Mouse (Mus musculus) embryonic facial prominence, embryonic 12.5 days (tissue): Measurements from ENCODE around the gene Bco2. TPM values are rescaled to one million over a fixed set of nuclear protein-coding genes. Genes with fewer than 3 reads are reported as not detected.
A peak's percentile ranks its signal among the peaks of the same experiment; 100 is the strongest.

Source experiments
- ATAC-seq: fragments of 200-750 bp; cut with Nextera tagmentation; 2 replicates; pipeline ENCODE4 v1.8.0; 2017; ENCODE audit not compliant: insufficient number of reproducible peaks, insufficient read depth, low FRiP score, low TSS enrichment
- H3K27ac ChIP-seq: fragments of 300-500 bp; sonication (generic); 2 replicates; pipeline ENCODE4 v1.5.1; 2016; ENCODE audit warnings: mild to moderate bottlenecking
- H3K27me3 ChIP-seq: fragments of 300-500 bp; sonication (generic); 2 replicates; pipeline ENCODE4 v1.6.1; 2016; ENCODE audit warnings: mild to moderate bottlenecking, moderate library complexity
- H3K36me3 ChIP-seq: fragments of 300-500 bp; sonication (generic); 2 replicates; pipeline ENCODE4 v1.6.1; 2016; ENCODE audit warnings: mild to moderate bottlenecking
- H3K4me1 ChIP-seq: fragments of 300-500 bp; sonication (generic); 2 replicates; pipeline ENCODE4 v1.6.1; 2016
- H3K4me2 ChIP-seq: fragments of 300-500 bp; sonication (generic); replicated peaks from 2 replicates; pipeline ENCODE4 v1.6.1; 2016; ENCODE audit warnings: mild to moderate bottlenecking, moderate library complexity
- H3K4me3 ChIP-seq: fragments of 300-500 bp; sonication (generic); 2 replicates; pipeline ENCODE4 v1.5.1; 2016; ENCODE audit warnings: mild to moderate bottlenecking
- H3K9ac ChIP-seq: fragments of 300-500 bp; sonication (generic); 2 replicates; pipeline ENCODE4 v1.6.1; 2016; ENCODE audit warnings: mild to moderate bottlenecking, moderate library complexity
- H3K9me3 ChIP-seq: fragments of 300-500 bp; sonication (generic); 2 replicates; pipeline ENCODE4 v1.6.1; 2016; ENCODE audit warnings: mild to moderate bottlenecking, moderate library complexity
- WGBS: fragments of 180-500 bp; shearing (Covaris S2); methylation state at CpG from one replicate; pipeline ENCODE4 v1.1.7; 2016; 5-methylcytosine and 5-hydroxymethylcytosine counted together
- polyA plus RNA-seq: library from polyadenylated mRNA; unstranded; fragments of >200 nt; fragmentation: Nextera tagmentation; extraction: Ambion mirVana; gene quantifications from 2 replicates; pipeline ENCODE4 v1.2.1, GENCODE M21; 2016

The Bco2 gene
- polyA plus RNA-seq, 1 experiment from 2014 or later = 0.12 TPM

DNA sequence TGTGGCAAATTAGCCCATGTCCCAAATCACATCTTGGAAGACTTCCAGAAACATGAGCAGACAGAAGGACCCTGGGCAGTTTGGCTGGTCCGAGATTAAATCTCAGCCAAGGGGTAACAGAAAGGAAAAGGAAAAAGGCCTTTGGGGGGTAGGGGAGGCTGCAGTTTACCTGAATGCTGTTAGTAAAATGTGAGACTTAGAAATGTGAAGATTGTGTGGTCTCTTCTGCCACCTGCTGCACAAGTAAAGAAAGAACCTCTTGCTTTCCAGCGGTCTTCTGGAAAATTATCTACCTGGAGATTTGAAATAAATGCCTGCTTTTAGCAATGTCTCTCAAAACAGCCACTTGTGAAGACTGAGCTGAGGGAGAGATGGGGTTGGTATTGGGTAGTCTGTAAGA, 24.1 kb downstream of the Bco2 start:
- no peaks in the 10 kb centered on the region for H3K27me3 ChIP-seq
- peaks cover 4% of the 10 kb centered on the region for H3K4me1 ChIP-seq
- H3K36me3 ChIP-seq = no peaks in the 10 kb centered on the region
- no peak overlapping the region for H3K9ac ChIP-seq
- H3K9me3 ChIP-seq = no peaks in the 10 kb centered on the region
- 26% methylated on average over 2 of the region's 2 CpGs for WGBS
- H3K27ac ChIP-seq = no peak overlapping the region
- no peak overlapping the region for H3K4me3 ChIP-seq
- no peak for ATAC-seq
- no peak overlapping the region for H3K4me2 ChIP-seq

GRCm38 (mm10) chr9:50528293-50528892, 26.6 kb downstream of the Bco2 start, which contains the start of gene Pts:
Pts (minus strand) TSS chr9:50528724.
- Histone ChIP-seq H3K4me3 (peak within 1 kb of the TSS; percentile 73), H3K27ac (no peak within 1 kb of the TSS), H3K9me3 (no peaks in the 10 kb centered on the region), H3K27me3 (no peaks in the 10 kb centered on the region), H3K36me3 (no peaks in the 10 kb centered on the region), H3K4me2 (peak within 1 kb of the TSS; percentile 61), H3K9ac (peak within 1 kb of the TSS; percentile 46), H3K4me1 (peaks cover 4% of the 10 kb centered on the region)
- peak; percentile 93 for ATAC-seq
- under 1% methylated on average over 54 of the region's 54 CpGs for WGBS

DNA sequence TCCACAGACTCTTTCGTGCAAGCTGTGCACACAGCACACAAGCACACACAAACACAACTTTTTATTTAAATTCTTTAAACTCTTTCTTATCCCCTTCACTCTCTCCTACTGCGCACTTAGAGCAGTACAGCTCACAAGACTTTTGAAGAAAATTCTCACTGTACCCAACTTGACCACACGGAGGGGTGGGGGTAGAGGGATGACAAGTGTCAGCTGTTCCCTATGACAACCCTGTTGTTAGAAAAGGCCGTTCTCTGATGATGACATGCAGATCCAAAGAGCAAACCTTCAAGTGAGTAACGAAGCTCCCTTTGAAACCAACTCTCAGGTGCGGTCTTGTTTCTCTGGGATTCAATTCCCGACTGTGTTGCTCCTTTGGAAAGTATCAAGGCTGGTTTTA, 27.1 kb downstream of the Bco2 start:
- Histone ChIP-seq H3K36me3 (no peaks in the 10 kb centered on the region), H3K27ac (no peak overlapping the region), H3K4me3 (peak overlapping the region; percentile 73), H3K9ac (peak overlapping the region; percentile 46), H3K27me3 (no peaks in the 10 kb centered on the region), H3K4me1 (peaks cover 4% of the 10 kb centered on the region), H3K9me3 (no peaks in the 10 kb centered on the region), H3K4me2 (peak overlapping the region; percentile 61)
- no peak for ATAC-seq
- WGBS = 45% methylated on average over 7 of the region's 7 CpGs

GRCm38 (mm10) chr9:50525585-50525984, 29.4 kb downstream of the Bco2 start:
- Histone ChIP-seq H3K4me1 (peaks cover 4% of the 10 kb centered on the region), H3K4me2 (no peak overlapping the region), H3K36me3 (no peaks in the 10 kb centered on the region), H3K9me3 (no peaks in the 10 kb centered on the region), H3K9ac (no peak overlapping the region), H3K27me3 (no peaks in the 10 kb centered on the region), H3K27ac (no peak overlapping the region), H3K4me3 (no peak overlapping the region)
- WGBS = 80% methylated on average over 5 of the region's 5 CpGs
- no peak for ATAC-seq

- Histone ChIP-seq H3K4me3 (no peak overlapping the region), H3K4me2 (no peak overlapping the region), H3K27me3 (no peaks in the 10 kb centered on the region), H3K9me3 (no peaks in the 10 kb centered on the region), H3K9ac (no peak overlapping the region), H3K4me1 (peaks cover 4% of the 10 kb centered on the region), H3K36me3 (no peaks in the 10 kb centered on the region), H3K27ac (no peak overlapping the region)
- 86% methylated on average over 5 of the region's 5 CpGs for WGBS
- ATAC-seq = no peak
Measured at GRCm38 (mm10) chr9:50524936-50525335, 30.0 kb downstream of the Bco2 start.

DNA sequence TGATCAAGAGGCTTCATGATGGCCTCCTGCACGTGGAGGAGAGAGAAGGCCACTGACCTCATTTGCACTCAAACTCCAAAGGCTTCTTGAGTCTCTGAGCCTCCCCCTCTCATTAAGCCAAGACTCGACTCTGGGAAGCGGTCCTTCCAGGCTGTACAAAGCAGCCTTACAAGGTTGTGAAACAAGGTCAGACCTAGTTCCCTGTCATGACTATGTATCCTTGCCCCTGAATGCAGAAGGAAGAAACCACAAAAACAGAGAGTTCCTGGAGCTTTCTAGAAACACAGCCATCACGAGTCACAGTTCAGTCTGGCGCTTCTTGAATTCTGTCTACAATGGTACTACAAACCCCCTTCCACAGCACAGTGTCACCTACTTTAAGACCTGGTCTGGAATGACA, 32.4 kb downstream of the Bco2 start:
- no peak for ATAC-seq
- Histone ChIP-seq H3K9me3 (no peaks in the 10 kb centered on the region), H3K9ac (no peak overlapping the region), H3K4me1 (peaks cover under 1% of the 10 kb centered on the region; the same call in 1 of the 2 replicates), H3K4me2 (no peak overlapping the region), H3K27ac (no peak overlapping the region), H3K4me3 (no peak overlapping the region), H3K36me3 (no peaks in the 10 kb centered on the region), H3K27me3 (no peaks in the 10 kb centered on the region)
- WGBS = 80% methylated on average over 5 of the region's 5 CpGs

DNA sequence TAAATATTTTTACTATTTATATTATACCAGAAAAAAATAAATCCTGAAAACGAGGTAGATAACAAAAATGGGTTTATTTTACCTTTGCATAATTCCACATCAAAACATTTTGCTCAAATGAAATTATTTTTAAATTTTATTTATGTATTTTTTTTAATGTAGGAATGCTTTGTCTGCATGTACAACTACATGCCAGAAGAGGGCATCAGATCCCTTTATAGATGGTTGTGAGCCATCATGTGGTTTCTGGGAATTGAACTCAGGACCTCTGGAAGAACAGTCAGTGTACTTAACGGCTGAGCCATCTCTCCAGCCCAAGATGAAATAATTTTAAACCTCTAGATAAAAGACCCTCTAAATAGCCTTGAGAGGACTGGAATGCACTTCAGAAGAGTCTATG, 33.4 kb downstream of the Bco2 start:
- no peak for ATAC-seq
- WGBS = 53% methylated on average over 2 of the region's 2 CpGs
- Histone ChIP-seq H3K9ac (no peak overlapping the region), H3K4me1 (no peaks in the 10 kb centered on the region), H3K4me3 (no peak overlapping the region), H3K27ac (no peak overlapping the region), H3K36me3 (no peaks in the 10 kb centered on the region), H3K27me3 (no peaks in the 10 kb centered on the region), H3K4me2 (no peak overlapping the region), H3K9me3 (no peaks in the 10 kb centered on the region)

DNA sequence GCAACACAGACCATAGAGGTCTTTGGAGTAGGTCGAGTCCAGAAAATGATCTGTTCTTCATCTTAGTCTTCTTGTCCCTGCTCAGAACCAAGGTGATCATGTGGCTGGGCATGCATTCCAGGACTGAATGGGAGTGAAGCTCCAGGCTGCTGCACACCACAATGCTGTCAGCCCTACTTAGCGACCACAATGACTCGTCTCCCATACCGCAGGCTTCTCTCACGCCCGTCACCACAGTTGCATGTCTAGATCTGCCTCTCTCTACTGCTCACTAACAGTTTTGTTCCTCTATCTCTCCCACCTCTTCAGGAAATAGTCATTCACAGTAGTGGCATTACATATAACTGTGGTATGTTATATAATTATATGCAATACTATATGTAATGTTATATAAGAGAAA, 34.2 kb downstream of the Bco2 start:
- WGBS = 87% methylated on average over 6 of the region's 6 CpGs
- Histone ChIP-seq H3K9me3 (no peaks in the 10 kb centered on the region), H3K27ac (no peak overlapping the region), H3K4me3 (no peak overlapping the region), H3K27me3 (no peaks in the 10 kb centered on the region), H3K9ac (no peak overlapping the region), H3K4me1 (no peaks in the 10 kb centered on the region), H3K36me3 (no peaks in the 10 kb centered on the region), H3K4me2 (no peak overlapping the region)
- ATAC-seq = no peak

DNA sequence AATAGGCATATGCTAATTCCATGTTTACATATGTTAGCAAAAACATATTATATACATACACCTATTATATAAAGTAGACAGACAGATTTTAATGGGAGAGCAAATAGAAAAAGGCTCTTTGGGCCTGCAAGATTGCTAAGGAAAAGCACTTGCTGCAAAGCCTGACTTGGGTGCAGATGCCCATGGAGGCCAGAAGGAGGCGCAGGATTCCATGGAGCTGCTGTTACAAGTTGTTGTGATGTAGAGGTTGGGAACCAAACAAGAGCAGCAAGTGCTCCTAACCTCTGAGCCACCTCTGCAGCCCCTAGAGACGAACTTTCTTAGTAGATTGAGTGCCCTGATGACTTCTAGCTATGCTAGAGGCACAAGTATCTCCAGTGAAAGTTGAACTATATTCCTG, 36.2 kb downstream of the Bco2 start:
- H3K27ac ChIP-seq = no peak overlapping the region
- H3K27me3 ChIP-seq = no peaks in the 10 kb centered on the region
- no peak overlapping the region for H3K9ac ChIP-seq
- H3K4me2 ChIP-seq = no peak overlapping the region
- no peak for ATAC-seq
- no peak overlapping the region for H3K4me3 ChIP-seq
- no peaks in the 10 kb centered on the region for H3K9me3 ChIP-seq
- WGBS = 8% methylated on average over 2 of the region's 2 CpGs
- H3K36me3 ChIP-seq = no peaks in the 10 kb centered on the region
- no peaks in the 10 kb centered on the region for H3K4me1 ChIP-seq

DNA sequence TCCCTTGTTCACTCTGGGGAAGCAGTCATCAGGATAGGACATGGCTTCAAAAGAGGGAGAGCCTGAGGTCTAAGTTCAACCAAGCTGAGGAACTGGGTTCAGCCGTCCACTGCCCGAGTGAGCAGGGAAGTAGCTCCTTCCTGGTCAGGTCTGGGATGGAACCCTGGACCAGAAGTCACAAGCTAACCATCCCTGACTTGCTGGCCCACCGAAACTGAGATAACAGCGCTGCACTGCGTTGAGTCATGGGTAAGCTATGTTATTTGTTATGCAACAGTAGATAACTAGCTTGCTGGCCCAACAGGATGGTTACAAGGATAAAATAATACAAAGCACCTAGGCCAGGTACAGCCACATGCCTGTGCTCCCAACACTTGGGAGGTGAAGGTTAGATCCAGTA, 39.5 kb downstream of the Bco2 start:
- 82% methylated on average over 5 of the region's 5 CpGs for WGBS
- Histone ChIP-seq H3K4me1 (no peaks in the 10 kb centered on the region), H3K4me3 (no peak overlapping the region), H3K4me2 (no peak overlapping the region), H3K27me3 (no peaks in the 10 kb centered on the region), H3K9me3 (no peaks in the 10 kb centered on the region), H3K9ac (no peak overlapping the region), H3K36me3 (no peaks in the 10 kb centered on the region), H3K27ac (no peak overlapping the region)
- no peak for ATAC-seq

- Histone ChIP-seq H3K4me1 (no peaks in the 10 kb centered on the region; the same call in 1 of the 2 replicates), H3K9ac (no peak overlapping the region), H3K36me3 (no peaks in the 10 kb centered on the region), H3K9me3 (no peaks in the 10 kb centered on the region), H3K4me3 (no peak overlapping the region), H3K27me3 (no peaks in the 10 kb centered on the region), H3K4me2 (no peak overlapping the region), H3K27ac (no peak overlapping the region)
- no peak for ATAC-seq
- 75% methylated on average over 7 of the region's 7 CpGs for WGBS
Measured at GRCm38 (mm10) chr9:50507570-50507969, 47.4 kb downstream of the Bco2 start.

DNA sequence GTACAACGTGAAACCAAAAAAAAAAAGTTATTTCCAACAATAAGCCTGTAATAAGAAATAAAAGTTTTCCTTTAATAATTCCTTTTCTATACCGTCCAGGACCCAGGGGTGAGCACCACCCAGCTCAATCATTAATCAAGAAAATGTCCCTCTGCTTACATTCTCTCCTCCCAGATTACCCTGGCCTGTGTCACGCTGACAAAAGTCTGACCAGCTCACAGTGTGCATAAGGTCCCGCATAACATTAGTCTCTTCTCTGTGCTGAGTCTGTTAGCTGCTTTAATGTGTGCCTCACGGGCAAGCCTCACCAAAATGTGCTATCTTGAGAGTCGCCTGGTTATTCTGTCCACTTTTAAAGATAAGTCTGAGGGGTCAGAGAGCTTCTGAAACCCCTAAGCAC, 49.6 kb downstream of the Bco2 start:
- WGBS = 74% methylated on average over 6 of the region's 6 CpGs
- H3K4me3 ChIP-seq = no peak overlapping the region
- no peak overlapping the region for H3K4me2 ChIP-seq
- no peaks in the 10 kb centered on the region for H3K36me3 ChIP-seq
- H3K9me3 ChIP-seq = no peaks in the 10 kb centered on the region
- no peaks in the 10 kb centered on the region; the same call in 1 of the 2 replicates for H3K4me1 ChIP-seq
- ATAC-seq = no peak
- no peaks in the 10 kb centered on the region for H3K27me3 ChIP-seq
- H3K27ac ChIP-seq = no peak overlapping the region
- H3K9ac ChIP-seq = no peak overlapping the region
